Mouse (Mus musculus) bone marrow macrophage, adult 2 months (primary cell): ENCODE results near the gene Arnt2. TPM values are rescaled to one million over a fixed set of nuclear protein-coding genes. Genes with fewer than 3 reads are reported as not detected.

Source experiments
- H3K27ac ChIP-seq: 2 replicates; pipeline ENCODE4 v1.5.1; 2012; ENCODE audit warnings: low read depth, low read length; ENCODE audit not compliant: insufficient read depth
- H3K4me1 ChIP-seq: 2 replicates; pipeline ENCODE4 v1.6.1; 2012; ENCODE audit warnings: low read length; ENCODE audit not compliant: control insufficient read depth, insufficient read depth
- H3K4me3 ChIP-seq: 2 replicates; pipeline ENCODE4 v1.5.1; 2012; ENCODE audit warnings: mild to moderate bottlenecking, low read length, moderate library complexity; ENCODE audit not compliant: insufficient read depth
- CTCF ChIP-seq: IDR thresholded peaks from 2 replicates; pipeline ENCODE4 v1.5.1; 2012; ENCODE audit warnings: low read depth, mild to moderate bottlenecking, low read length, moderate library complexity
- POLR2A ChIP-seq: IDR thresholded peaks from 2 replicates; pipeline ENCODE4 v1.6.1; 2012; ENCODE audit warnings: mild to moderate bottlenecking, low read depth, low read length, borderline replicate concordance
- polyA plus RNA-seq: library from polyadenylated mRNA; stranded (reverse); fragments of >200 nt; gene quantifications from 2 replicates; pipeline ENCODE4 v1.2.4, GENCODE M21; 2012; ENCODE audit not compliant: missing spikeins, insufficient read depth, insufficient read length

Arnt2 gene
- polyA plus RNA-seq, 1 experiment = not detected

DNA sequence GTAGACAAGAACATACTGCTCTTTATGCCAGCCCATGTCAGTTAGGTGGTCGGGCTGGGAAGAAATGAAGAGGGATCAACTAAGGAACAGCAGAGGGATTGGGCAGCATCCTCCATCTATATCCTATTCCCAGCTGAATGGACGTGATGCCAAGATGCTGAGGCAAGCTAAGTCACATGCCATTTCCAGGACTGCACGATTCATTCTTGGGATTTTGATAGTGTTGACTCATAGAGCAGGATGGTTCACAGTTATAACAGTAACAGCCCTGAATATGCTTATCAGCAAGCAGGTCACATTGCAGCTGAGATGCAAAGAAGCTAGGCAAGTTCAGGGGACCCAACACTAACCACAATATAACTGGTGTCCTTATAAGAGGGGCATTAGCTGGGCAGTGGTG is 76.0 kb downstream of the Arnt2 start:
- H3K4me1 ChIP-seq = peaks cover 69% of the 10 kb centered on the region
- no peak for TF ChIP-seq CTCF
- TF ChIP-seq POLR2A = no peak
- no peak overlapping the region for H3K4me3 ChIP-seq
- H3K27ac ChIP-seq = no peak overlapping the region

DNA sequence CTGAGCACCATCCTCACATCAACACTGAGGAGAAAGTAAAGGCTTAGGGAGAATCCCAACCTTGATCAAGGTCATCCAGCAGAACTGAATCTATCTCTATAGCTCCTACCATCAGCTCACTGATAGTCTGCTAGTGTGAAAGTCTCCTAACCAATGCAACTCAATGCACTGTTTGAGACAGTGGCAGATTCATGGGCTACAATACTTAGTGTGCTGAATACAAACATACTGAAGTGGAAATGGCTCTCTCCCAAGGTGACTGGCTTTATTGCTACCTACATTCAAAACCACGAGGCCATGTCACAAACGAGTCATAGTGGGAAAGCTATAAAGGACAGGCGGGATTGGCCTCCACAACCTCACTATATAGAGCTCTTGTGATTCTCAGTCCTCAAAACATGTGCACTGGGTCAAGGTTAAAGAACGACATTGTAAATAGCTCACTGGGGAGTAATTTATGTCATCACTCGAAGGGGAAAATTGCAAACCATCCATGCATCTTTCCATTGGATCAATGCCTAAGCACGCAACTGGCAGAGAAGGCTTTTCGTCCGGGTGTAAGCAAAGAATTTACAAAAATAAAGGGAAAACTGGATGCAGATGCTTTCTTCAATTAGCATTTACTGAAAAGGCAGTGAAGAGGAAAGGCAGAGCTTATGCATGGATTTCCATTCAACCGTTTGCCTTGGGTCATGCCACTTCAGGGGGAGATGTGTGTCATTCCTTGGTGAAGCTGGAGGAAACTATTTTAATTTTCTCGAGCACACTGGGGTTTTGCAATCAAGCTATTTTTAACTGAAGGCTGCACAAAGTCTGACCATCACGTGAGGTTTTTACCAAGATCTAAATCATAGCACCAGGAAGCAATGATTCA is 77.4 kb downstream of the Arnt2 start:
- TF ChIP-seq POLR2A (no peak), CTCF (no peak)
- peaks cover 64% of the 10 kb centered on the region for H3K4me1 ChIP-seq
- peak overlapping the region; percentile 63 for H3K27ac ChIP-seq
- H3K4me3 ChIP-seq = no peak overlapping the region

DNA sequence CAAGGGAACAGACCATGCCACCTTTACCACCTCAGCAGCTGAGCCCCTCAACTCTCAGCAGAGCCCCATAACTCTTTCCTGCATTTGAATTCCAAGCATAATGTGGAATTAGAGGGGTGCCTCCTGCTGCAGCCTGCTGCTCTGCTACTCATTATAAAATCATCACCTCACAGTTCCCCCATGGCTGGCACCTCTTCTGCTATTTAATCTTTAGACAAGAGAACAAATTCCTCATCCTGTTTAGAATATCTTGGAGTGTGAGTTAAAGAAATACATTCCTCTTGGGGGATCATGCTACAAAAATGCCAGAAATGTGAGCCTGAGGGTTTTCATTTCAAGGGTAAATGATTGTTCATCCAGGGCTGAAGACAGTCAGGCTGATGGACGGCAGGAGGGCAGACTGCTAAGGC is 80.8 kb downstream of the Arnt2 start:
- Histone ChIP-seq H3K4me3 (no peak overlapping the region), H3K27ac (no peak overlapping the region), H3K4me1 (peaks cover 60% of the 10 kb centered on the region)
- TF ChIP-seq CTCF (no peak), POLR2A (no peak)

DNA sequence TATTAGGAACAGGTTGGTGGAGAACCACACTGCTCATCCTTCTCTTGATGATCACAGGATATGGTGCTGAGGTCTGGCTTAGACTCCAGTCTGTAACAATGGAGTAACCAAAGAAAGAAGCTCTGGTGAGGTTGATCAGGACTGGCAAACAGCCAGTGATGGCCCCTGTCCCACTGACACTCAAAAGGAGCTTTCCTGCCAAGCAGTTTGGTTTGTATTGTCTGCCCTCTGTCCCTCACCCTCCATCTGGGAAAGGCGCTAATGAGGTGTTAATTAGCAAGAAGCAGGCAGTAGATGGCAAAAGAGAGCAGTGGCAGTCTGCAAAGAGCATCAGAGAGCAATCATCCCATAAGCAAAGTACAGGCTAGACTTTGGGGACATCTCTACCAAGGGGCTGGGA is 81.2 kb downstream of the Arnt2 start:
- H3K4me1 ChIP-seq = peaks cover 57% of the 10 kb centered on the region
- TF ChIP-seq CTCF (no peak), POLR2A (no peak)
- no peak overlapping the region for H3K4me3 ChIP-seq
- H3K27ac ChIP-seq = no peak overlapping the region

DNA sequence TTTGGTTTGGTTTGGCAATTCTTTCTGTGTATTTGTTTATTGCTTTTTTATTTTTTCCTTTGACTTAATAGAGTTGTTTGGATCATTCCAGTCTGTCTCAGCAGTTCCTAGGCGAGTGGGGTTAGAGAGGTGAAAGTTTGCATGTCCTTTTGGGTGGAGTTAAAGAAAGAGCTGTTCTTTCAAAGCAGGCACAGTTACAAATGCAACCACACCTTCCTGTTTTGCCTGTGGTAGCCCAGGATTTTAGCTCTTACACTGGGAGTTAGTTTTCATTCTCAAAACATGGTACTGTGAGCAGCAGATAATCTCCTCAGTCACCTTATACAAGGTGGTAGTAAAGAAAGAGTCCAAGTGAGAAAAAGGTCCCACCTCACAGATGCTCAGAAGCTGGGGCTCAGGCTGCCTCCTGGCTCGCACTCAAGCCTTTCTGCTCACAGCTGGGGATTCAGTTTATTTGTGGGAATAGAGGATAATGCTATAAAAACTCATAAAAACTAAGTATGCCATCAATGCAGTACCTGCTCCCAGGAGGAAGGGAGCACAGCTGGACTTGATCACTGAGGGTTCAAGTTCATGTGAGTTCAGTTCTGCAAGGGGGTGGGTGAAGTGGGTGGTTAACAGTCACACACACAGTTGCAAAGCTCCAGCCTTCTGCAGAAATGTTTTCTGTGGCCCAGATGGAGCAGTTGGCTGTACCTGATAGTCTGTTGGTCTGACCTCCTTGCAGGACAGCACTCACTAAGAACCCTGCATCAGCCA is 84.2 kb downstream of the Arnt2 start:
- H3K27ac ChIP-seq = no peak overlapping the region
- H3K4me1 ChIP-seq = peaks cover 31% of the 10 kb centered on the region
- H3K4me3 ChIP-seq = no peak overlapping the region
- no peak for TF ChIP-seq POLR2A
- no peak for TF ChIP-seq CTCF

DNA sequence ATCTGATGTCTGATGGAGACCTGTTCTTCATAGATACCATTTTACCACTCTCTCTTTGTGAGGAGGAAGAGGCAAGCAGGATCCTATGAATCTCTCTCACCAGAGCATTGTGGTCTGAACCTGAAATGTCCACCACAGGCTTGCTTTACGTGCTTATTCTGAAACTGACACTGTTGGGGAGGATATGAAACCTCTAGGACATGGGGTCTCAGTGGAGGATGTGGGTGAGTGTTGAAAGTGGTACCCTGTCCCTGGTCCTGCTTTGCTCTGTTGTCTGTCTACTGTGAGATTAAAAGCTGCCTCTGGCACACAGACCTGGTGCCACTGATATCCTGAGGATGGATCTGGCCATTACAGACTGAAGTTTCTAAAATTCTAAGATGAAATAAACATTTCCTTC is 88.4 kb downstream of the Arnt2 start:
- peaks cover 20% of the 10 kb centered on the region for H3K4me1 ChIP-seq
- no peak overlapping the region for H3K27ac ChIP-seq
- no peak overlapping the region for H3K4me3 ChIP-seq
- TF ChIP-seq POLR2A (no peak), CTCF (no peak)

DNA sequence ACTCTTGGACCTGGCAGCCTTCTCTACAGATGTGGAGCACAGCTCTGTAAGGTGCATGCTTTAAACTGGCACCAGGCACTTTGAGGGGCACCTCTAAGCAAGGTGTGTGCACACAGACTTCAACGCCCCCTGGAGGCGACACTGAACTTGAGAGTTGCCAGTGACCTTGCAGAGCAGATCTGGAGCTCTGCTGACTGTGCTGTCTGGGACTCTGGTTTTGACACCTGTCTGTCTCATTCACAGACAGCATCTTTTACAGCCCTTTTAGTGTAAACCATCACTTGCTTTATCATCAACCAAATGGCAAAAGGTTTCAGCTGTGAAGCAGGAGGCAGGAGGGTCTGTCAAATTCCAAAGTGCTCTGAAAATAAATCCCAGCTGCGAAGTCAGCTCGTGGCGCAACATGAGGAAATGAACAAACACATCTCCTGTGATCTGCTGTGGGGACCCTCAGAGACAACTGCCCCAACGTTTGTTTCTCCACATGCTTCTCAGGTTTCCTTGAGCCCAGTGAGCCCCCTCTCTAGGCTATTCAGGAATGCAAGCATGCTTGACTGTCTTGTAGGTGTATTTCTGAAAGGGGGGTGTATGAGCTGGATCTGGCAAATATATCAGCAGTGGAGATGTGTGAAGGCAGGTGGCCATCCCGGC is 94.5 kb downstream of the Arnt2 start:
- no peak for TF ChIP-seq POLR2A
- no peak for TF ChIP-seq CTCF
- H3K4me3 ChIP-seq = no peak overlapping the region
- no peak overlapping the region for H3K27ac ChIP-seq
- peaks cover 3% of the 10 kb centered on the region; the same call in 1 of the 2 replicates for H3K4me1 ChIP-seq

DNA sequence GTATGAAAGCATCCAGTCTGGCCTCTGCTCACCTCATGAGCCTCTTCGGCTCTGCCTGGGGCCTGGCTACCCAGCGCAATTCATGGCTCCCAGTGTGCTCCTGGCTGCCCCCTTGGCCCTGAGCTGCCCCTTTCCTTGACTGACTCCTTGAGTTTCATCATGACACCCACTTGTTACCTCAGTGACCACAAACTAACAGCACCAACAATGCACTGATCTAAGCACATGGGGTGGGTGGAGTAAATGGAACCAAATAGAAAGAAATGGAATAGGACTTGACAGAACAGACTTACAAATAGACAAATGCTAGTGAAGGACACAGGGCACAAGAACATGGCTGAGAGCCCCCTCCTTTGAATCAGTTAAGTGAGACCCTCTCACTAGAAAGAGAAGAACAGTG is 95.2 kb downstream of the Arnt2 start:
- Histone ChIP-seq H3K4me1 (peaks cover 3% of the 10 kb centered on the region; the same call in 1 of the 2 replicates), H3K27ac (no peak overlapping the region), H3K4me3 (no peak overlapping the region)
- TF ChIP-seq CTCF (no peak), POLR2A (no peak)

DNA sequence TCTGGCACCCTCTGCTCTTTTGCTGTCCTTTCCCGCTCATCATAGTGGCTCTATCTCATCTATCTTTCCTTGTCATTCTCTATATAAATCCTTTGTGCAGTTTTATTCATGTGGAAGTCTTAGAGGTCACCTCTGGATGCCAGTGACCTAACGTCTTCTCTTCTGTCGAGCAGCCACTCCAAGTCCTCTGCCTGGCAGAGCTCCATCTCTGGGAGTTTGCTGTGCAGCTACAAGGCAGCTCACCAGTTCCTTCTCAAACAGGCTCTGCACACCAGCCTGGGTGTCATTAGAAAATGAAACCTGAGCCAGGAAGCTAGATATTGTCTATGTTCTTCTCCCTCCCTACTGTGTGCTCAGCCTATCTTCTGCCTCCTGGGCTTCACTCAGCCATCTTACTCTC is 98.4 kb downstream of the Arnt2 start:
- Histone ChIP-seq H3K27ac (no peak overlapping the region), H3K4me1 (peaks cover 3% of the 10 kb centered on the region; the same call in 1 of the 2 replicates), H3K4me3 (no peak overlapping the region)
- TF ChIP-seq CTCF = no peak
- TF ChIP-seq POLR2A = no peak
